Mouse (Mus musculus): ENCODE results near the gene Ppp1r21. TPM values are rescaled to one million over a fixed set of nuclear protein-coding genes. Genes with fewer than 3 reads are reported as not detected.

Gene Ppp1r21
- polyA plus RNA-seq, 1 experiment from 2014 or later: 38.8 TPM

- WGBS: 72% methylated on average over 3 of the region's 3 CpGs
- Histone ChIP-seq H3K9me3 (ENCODE audit: control insufficient read depth, low read length) (no peaks in the 10 kb centered on the region), H3K4me2 (ENCODE audit: low read length) (no peak overlapping the region), H3K4me3 (ENCODE audit: low read length) (no peak overlapping the region), H3K27ac (ENCODE audit: low read depth, low read length) (peak overlapping the region; percentile 60), H3K9ac (ENCODE audit: low read depth, low read length) (no peak overlapping the region), H3K4me1 (ENCODE audit: control insufficient read depth, insufficient read depth, low read depth, low read length) (peaks cover 9% of the 10 kb centered on the region), H3K27me3 (replicated peaks; ENCODE audit: control insufficient read depth, insufficient read depth, low read length) (no peaks in the 10 kb centered on the region), H3K36me3 (ENCODE audit: control insufficient read depth, insufficient read depth, low read length) (no peaks in the 10 kb centered on the region)
- 0 out of 2 replicates have a peak, but pooled peaks have one; percentile 9 for ATAC-seq
Measured at GRCm38 (mm10) chr17:88630554-88630948, 100.6 kb downstream of the Ppp1r21 start.

GRCm38 (mm10) chr17:88632631-88633030 lies 102.7 kb downstream of the Ppp1r21 start:
- 95% methylated on average over 3 of the region's 3 CpGs for WGBS
- ATAC-seq: no peak
- H3K27ac ChIP-seq (ENCODE audit: low read depth, low read length): no peak overlapping the region
- no peak overlapping the region for H3K4me3 ChIP-seq (ENCODE audit: low read length)
- H3K36me3 ChIP-seq (ENCODE audit: control insufficient read depth, insufficient read depth, low read length): no peaks in the 10 kb centered on the region
- H3K9me3 ChIP-seq (ENCODE audit: control insufficient read depth, low read length): no peaks in the 10 kb centered on the region
- H3K4me1 ChIP-seq (ENCODE audit: control insufficient read depth, insufficient read depth, low read depth, low read length): peaks cover 9% of the 10 kb centered on the region
- H3K27me3 ChIP-seq (replicated peaks; ENCODE audit: control insufficient read depth, insufficient read depth, low read length): no peaks in the 10 kb centered on the region
- no peak overlapping the region for H3K9ac ChIP-seq (ENCODE audit: low read depth, low read length)
- H3K4me2 ChIP-seq (ENCODE audit: low read length): no peak overlapping the region

- no peak for ATAC-seq
- no peak overlapping the region for H3K27ac ChIP-seq (ENCODE audit: low read depth, low read length)
- WGBS: 78% methylated on average over 14 of the region's 14 CpGs
- no peaks in the 10 kb centered on the region for H3K4me1 ChIP-seq (ENCODE audit: control insufficient read depth, insufficient read depth, low read depth, low read length)
- no peak overlapping the region for H3K4me2 ChIP-seq (ENCODE audit: low read length)
- H3K9ac ChIP-seq (ENCODE audit: low read depth, low read length): no peak overlapping the region
- no peaks in the 10 kb centered on the region for H3K36me3 ChIP-seq (ENCODE audit: control insufficient read depth, insufficient read depth, low read length)
- no peaks in the 10 kb centered on the region for H3K9me3 ChIP-seq (ENCODE audit: control insufficient read depth, low read length)
- H3K27me3 ChIP-seq (replicated peaks; ENCODE audit: control insufficient read depth, insufficient read depth, low read length): no peaks in the 10 kb centered on the region
- no peak overlapping the region for H3K4me3 ChIP-seq (ENCODE audit: low read length)
Measured at GRCm38 (mm10) chr17:88636076-88636475, 106.2 kb downstream of the Ppp1r21 start.

GRCm38 (mm10) chr17:88636587-88636986 lies 106.7 kb downstream of the Ppp1r21 start:
- Histone ChIP-seq H3K4me2 (ENCODE audit: low read length) (no peak overlapping the region), H3K27me3 (replicated peaks; ENCODE audit: control insufficient read depth, insufficient read depth, low read length) (no peaks in the 10 kb centered on the region), H3K4me1 (ENCODE audit: control insufficient read depth, insufficient read depth, low read depth, low read length) (no peaks in the 10 kb centered on the region), H3K9me3 (ENCODE audit: control insufficient read depth, low read length) (no peaks in the 10 kb centered on the region), H3K27ac (ENCODE audit: low read depth, low read length) (no peak overlapping the region), H3K9ac (ENCODE audit: low read depth, low read length) (no peak overlapping the region), H3K36me3 (ENCODE audit: control insufficient read depth, insufficient read depth, low read length) (no peaks in the 10 kb centered on the region), H3K4me3 (ENCODE audit: low read length) (no peak overlapping the region)
- ATAC-seq: no peak
- WGBS: 40% methylated on average over 12 of the region's 12 CpGs

Other genes with a start within 250 kb of the Ppp1r21 start
- 8.2 and 9.7 TPM in 2 replicates for gene Foxn2, start 89.4 kb upstream of the Ppp1r21 start, polyA plus RNA-seq (2015; fragmentation: Nextera tagmentation; extraction: Ambion mirVana)
- 1.7 and 2.1 TPM in 2 replicates for gene Ston1, start 67.6 kb downstream of the Ppp1r21 start, polyA plus RNA-seq (2015; fragmentation: Nextera tagmentation; extraction: Ambion mirVana)
- gene Gtf2a1l, start 138.5 kb downstream of the Ppp1r21 start, polyA plus RNA-seq (2015; fragmentation: Nextera tagmentation; extraction: Ambion mirVana): 0.25 and 0.35 TPM in 2 replicates

All from hindbrain, embryonic 16.5 days (tissue).